ENCODE assay signal across 17 mouse cellular contexts in the genomic region with DNA sequence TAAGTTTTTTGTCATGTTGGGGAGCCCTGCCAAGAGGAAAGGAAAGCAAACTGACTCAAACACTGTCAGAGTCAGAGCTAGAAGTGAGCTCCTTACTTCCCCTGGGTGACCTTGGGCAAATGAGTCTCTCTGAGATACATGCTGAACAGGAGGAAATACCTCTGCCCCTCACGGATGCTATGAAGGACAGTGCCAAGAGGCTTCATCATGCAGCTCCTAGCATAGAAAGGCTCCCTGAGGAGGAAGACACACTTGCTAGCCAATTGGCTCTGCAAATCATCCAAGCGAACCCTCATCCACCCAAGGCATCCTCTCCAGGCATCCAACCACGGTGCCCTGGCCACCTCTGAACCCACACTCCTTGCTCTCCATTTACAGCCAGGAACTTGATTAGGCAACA. TPM values are rescaled to one million over a fixed set of nuclear protein-coding genes. Genes with fewer than 3 reads are reported as not detected.
"Had no signal": no experiment of that assay in that cellular context is flagged by ENCODE, and none has a peak within 500 bp of the region (broad histone marks: within the 10 kb centered on the region; RNA-seq: fewer than 3 reads in every experiment).

No protein-coding gene starts in this region.

- H3K36me3 ChIP-seq: limb, embryonic 10.5 days; limb, embryonic 13.5 days; liver, embryonic 13.5 days had no signal

- DNase-seq: kidney, postnatal 10 days; kidney, postnatal 36 days; layer of hippocampus, postnatal 36 days; liver; liver, embryonic 13.5 days; lung, adult 2 months; lung, postnatal 14 days; lung, postnatal 4 days; thymus, adult 18-20 months; thymus, postnatal 36 days had no signal

- H3K27me3 ChIP-seq: liver, embryonic 13.5 days had no signal

- H3K9me3 ChIP-seq: limb, embryonic 10.5 days; limb, embryonic 13.5 days; liver, embryonic 13.5 days had no signal

- H3K27ac ChIP-seq: limb, embryonic 10.5 days; limb, embryonic 13.5 days; liver, embryonic 13.5 days had no signal

- H3K9ac ChIP-seq: limb, embryonic 13.5 days; liver, embryonic 13.5 days had no signal

- H3K4me2 ChIP-seq: limb, embryonic 13.5 days; liver, embryonic 13.5 days; midbrain, embryonic 11.5 days had no signal

- H3K4me3 ChIP-seq: limb, embryonic 10.5 days; limb, embryonic 13.5 days; liver, embryonic 13.5 days had no signal

- H3K4me1 ChIP-seq: limb, embryonic 10.5 days; limb, embryonic 13.5 days; liver, embryonic 13.5 days had no signal

RNA-seq across cellular contexts. Expression of a gene that starts 51.5 kb away (rescaled TPM):
- total RNA-seq: megakaryocyte progenitor cell, adult 5-6 weeks; megakaryocyte-erythroid progenitor cell, adult 5-6 weeks had no signal
- polyA plus RNA-seq: liver, embryonic 16.5 days; small intestine, adult 2 months had no signal
